Mouse (Mus musculus) CH12.LX (cell line): ENCODE measurements around the gene A630023A22Rik. TPM values are rescaled to one million over a fixed set of nuclear protein-coding genes. Genes with fewer than 3 reads are reported as not detected.

Source experiments
- polyA plus RNA-seq: library from polyadenylated mRNA; unstranded; fragments of >175 nt; gene quantifications from 2 replicates; pipeline ENCODE4 v1.2.1, GENCODE M21; 2012; ENCODE audit warnings: low read depth; ENCODE audit not compliant: insufficient read length
- total RNA-seq, 2 experiments: library from RNA; depleted of rRNA; stranded (reverse); fragments of 300-350 nt in 1 of 2; fragments of >200 nt in 1 of 2; gene quantifications; 2 replicates each; pipeline ENCODE4 v1.2.3; 2012 to 2014

Gene A630023A22Rik
- total and polyA plus RNA-seq, 3 experiments, result 0.36 TPM; not detected in 2

Other genes with a start within 250 kb of the A630023A22Rik start
- not detected in 2 replicates for gene Gdf10, start 179.2 kb downstream of the A630023A22Rik start, total RNA-seq (2012; rRNA removed)
- gene Gdf10, start 179.2 kb downstream of the A630023A22Rik start, total RNA-seq (2014; rRNA removed), result not detected in 2 replicates
- gene Gdf10, start 179.2 kb downstream of the A630023A22Rik start, polyA plus RNA-seq, result not detected in 2 replicates
- gene Gdf2, start 161.7 kb downstream of the A630023A22Rik start, total RNA-seq (2012; rRNA removed), result not detected in 2 replicates
- gene Gdf2, start 161.7 kb downstream of the A630023A22Rik start, total RNA-seq (2014; rRNA removed), result not detected in 2 replicates
- gene Gdf2, start 161.7 kb downstream of the A630023A22Rik start, polyA plus RNA-seq, result not detected in 2 replicates
- gene Rbp3, start 148.8 kb downstream of the A630023A22Rik start, total RNA-seq (2012; rRNA removed), result not detected in 2 replicates
- not detected in 2 replicates for gene Rbp3, start 148.8 kb downstream of the A630023A22Rik start, total RNA-seq (2014; rRNA removed)
- gene Rbp3, start 148.8 kb downstream of the A630023A22Rik start, polyA plus RNA-seq, result not detected in 2 replicates
- not detected in 2 replicates for gene Zfp488, start 124.0 kb downstream of the A630023A22Rik start, total RNA-seq (2012; rRNA removed)
- gene Zfp488, start 124.0 kb downstream of the A630023A22Rik start, total RNA-seq (2014; rRNA removed), result not detected in 2 replicates
- gene Zfp488, start 124.0 kb downstream of the A630023A22Rik start, polyA plus RNA-seq, result not detected in 2 replicates
- not detected in 2 replicates for gene Gm30083, start 87.6 kb downstream of the A630023A22Rik start, total RNA-seq (2012; rRNA removed)
- gene Gm30083, start 87.6 kb downstream of the A630023A22Rik start, total RNA-seq (2014; rRNA removed), result not detected in 2 replicates
- not detected in 2 replicates for gene Gm30083, start 87.6 kb downstream of the A630023A22Rik start, polyA plus RNA-seq
- gene Gm5460, start 86.0 kb downstream of the A630023A22Rik start, total RNA-seq (2012; rRNA removed), result not detected in 2 replicates
- not detected in 2 replicates for gene Gm5460, start 86.0 kb downstream of the A630023A22Rik start, total RNA-seq (2014; rRNA removed)
- not detected in 2 replicates for gene Gm5460, start 86.0 kb downstream of the A630023A22Rik start, polyA plus RNA-seq
- not detected in 2 replicates for gene Antxrl, start 50.0 kb downstream of the A630023A22Rik start, total RNA-seq (2012; rRNA removed)
- not detected in 2 replicates for gene Antxrl, start 50.0 kb downstream of the A630023A22Rik start, total RNA-seq (2014; rRNA removed)
- not detected in 2 replicates for gene Antxrl, start 50.0 kb downstream of the A630023A22Rik start, polyA plus RNA-seq
- 1.8 and 2.3 TPM in 2 replicates for gene Anxa8, start 16.8 kb downstream of the A630023A22Rik start, total RNA-seq (2012; rRNA removed)
- gene Anxa8, start 16.8 kb downstream of the A630023A22Rik start, total RNA-seq (2014; rRNA removed), result 0.23 and 0.24 TPM in 2 replicates
- 0.33 TPM in 1 of 2 replicates, not detected in the other for gene Anxa8, start 16.8 kb downstream of the A630023A22Rik start, polyA plus RNA-seq
- gene Npy4r, start 49.7 kb upstream of the A630023A22Rik start, total RNA-seq (2012; rRNA removed), result 0.04 TPM in 2 replicates
- not detected in 2 replicates for gene Npy4r, start 49.7 kb upstream of the A630023A22Rik start, total RNA-seq (2014; rRNA removed)
- not detected in 2 replicates for gene Npy4r, start 49.7 kb upstream of the A630023A22Rik start, polyA plus RNA-seq
- gene Gprin2, start 98.9 kb upstream of the A630023A22Rik start, total RNA-seq (2012; rRNA removed), result 0.21 and 0.80 TPM in 2 replicates
- gene Gprin2, start 98.9 kb upstream of the A630023A22Rik start, total RNA-seq (2014; rRNA removed), result 0.01 and 0.04 TPM in 2 replicates
- gene Gprin2, start 98.9 kb upstream of the A630023A22Rik start, polyA plus RNA-seq, result 0.05 and 0.16 TPM in 2 replicates
- not detected in 2 replicates for gene Syt15, start 116.8 kb upstream of the A630023A22Rik start, total RNA-seq (2012; rRNA removed)
- gene Syt15, start 116.8 kb upstream of the A630023A22Rik start, total RNA-seq (2014; rRNA removed), result not detected in 2 replicates
- 0.10 TPM in 1 of 2 replicates, not detected in the other for gene Syt15, start 116.8 kb upstream of the A630023A22Rik start, polyA plus RNA-seq
- gene Shld2, start 207.7 kb upstream of the A630023A22Rik start, total RNA-seq (2012; rRNA removed), result 13.4 and 13.9 TPM in 2 replicates
- gene Shld2, start 207.7 kb upstream of the A630023A22Rik start, total RNA-seq (2014; rRNA removed), result 21.8 and 24.1 TPM in 2 replicates
- gene Shld2, start 207.7 kb upstream of the A630023A22Rik start, polyA plus RNA-seq, result 11.4 and 12.0 TPM in 2 replicates
- gene Glud1, start 208.0 kb upstream of the A630023A22Rik start, total RNA-seq (2012; rRNA removed), result 87.3 and 89.9 TPM in 2 replicates
- gene Glud1, start 208.0 kb upstream of the A630023A22Rik start, total RNA-seq (2014; rRNA removed), result 116 and 118 TPM in 2 replicates
- 134 and 143 TPM in 2 replicates for gene Glud1, start 208.0 kb upstream of the A630023A22Rik start, polyA plus RNA-seq